In the genomic region with DNA sequence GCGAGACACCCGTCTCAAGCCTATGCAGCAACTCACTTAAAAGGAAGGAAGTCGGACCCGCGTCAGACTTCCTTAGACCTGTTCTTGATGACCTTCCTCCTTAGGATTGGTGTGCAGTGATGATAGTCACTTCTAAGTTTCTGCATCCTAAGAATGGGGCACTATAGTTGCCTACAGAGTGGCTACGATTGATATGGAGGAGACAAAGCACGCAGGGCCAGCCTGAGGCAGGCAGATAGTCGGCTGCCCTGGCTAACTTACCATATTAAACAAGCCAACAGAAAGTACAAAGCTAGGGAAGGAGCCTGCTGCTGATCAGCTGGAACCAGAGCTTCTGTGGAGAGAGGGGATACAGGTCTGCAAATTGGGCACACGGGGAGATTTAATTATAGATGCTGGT, we compare ENCODE assay signal across 38 mouse cellular contexts. TPM values are rescaled to one million over a fixed set of nuclear protein-coding genes. Genes with fewer than 3 reads are reported as not detected.
A peak's percentile ranks its signal among the peaks of the same experiment; 100 is the strongest.
DNase-seq lines count a peak whose midpoint lies in the region; ATAC-seq lines count a peak whose summit lies in the region.
"Had no signal": no experiment of that assay in that cellular context is flagged by ENCODE, and none has a peak within 500 bp of the region (broad histone marks: within the 10 kb centered on the region; RNA-seq: fewer than 3 reads in every experiment).

No protein-coding gene starts in this region.

- no peaks in the 10 kb centered on the region for H3K27me3 ChIP-seq in erythroblast, embryonic 14.5 days (ENCODE audit: control insufficient read depth)
- no peaks in the 10 kb centered on the region for H3K27me3 ChIP-seq in liver, embryonic 13.5 days
- H3K27me3 ChIP-seq: embryonic facial prominence, embryonic 15.5 days; forebrain, embryonic 13.5 days; limb, embryonic 13.5 days; stomach, embryonic 15.5 days had no signal

- peak; percentile 51 for DNase-seq in liver, embryonic 13.5 days
- DNase-seq in cerebellum, adult 11-12 months = no peak
- DNase-seq in right cerebral cortex, adult 18-20 months = no peak
- no peak for DNase-seq in left cerebral cortex, postnatal 36 days (ENCODE audit: low spot score in 2 of 2)
- DNase-seq in kidney, postnatal 10 days = no peak
- DNase-seq: adrenal gland, adult 2 months; B cell, adult 2 months; cerebellum, adult 9-10 months; gastrocnemius, postnatal 14 days; heart, postnatal 4 days; kidney, adult 11 months; kidney, postnatal 36 days; lung, adult 2 months; lung, postnatal 10 days; retina, postnatal 1 day; right cerebral cortex, postnatal 25 days; thymus, postnatal 14 days had no signal

- peak; percentile 39 for ATAC-seq in common myeloid progenitor, adult 5-6 weeks (replicated peaks; ENCODE audit: low read depth, poor library complexity, severe bottlenecking)
- ATAC-seq in liver, embryonic 13.5 days (ENCODE audit: low read depth) = peak; percentile 87
- peak; percentile 30 for ATAC-seq in megakaryocyte, adult 5-6 weeks (ENCODE audit: poor library complexity, severe bottlenecking)
- ATAC-seq: activated CD4-positive, CD25-positive, alpha-beta regulatory T cell, adult 4 months; forebrain, embryonic 13.5 days; inflammation-experienced regulatory T-cells, adult 6 months; midbrain, embryonic 13.5 days had no signal

- no peaks in the 10 kb centered on the region for H3K9me3 ChIP-seq in erythroblast, embryonic 14.5 days (ENCODE audit: control insufficient read depth, low read length)
- no peaks in the 10 kb centered on the region for H3K9me3 ChIP-seq in liver, embryonic 13.5 days (replicated peaks)
- H3K9me3 ChIP-seq: embryonic facial prominence, embryonic 10.5 days; embryonic facial prominence, embryonic 15.5 days; forebrain, embryonic 13.5 days; limb, embryonic 13.5 days; midbrain, embryonic 13.5 days; stomach, embryonic 15.5 days had no signal

- WGBS in liver, embryonic 13.5 days (ENCODE audit: insufficient replicate concordance) = 19% methylated on average over 9 of the region's 9 CpGs

- peak overlapping the region; percentile 50 for H3K27ac ChIP-seq in liver, embryonic 13.5 days
- H3K27ac ChIP-seq: embryonic facial prominence, embryonic 10.5 days; embryonic facial prominence, embryonic 15.5 days; forebrain, embryonic 13.5 days; hindbrain, embryonic 14.5 days; layer of hippocampus, adult 2 months; left cerebral cortex, adult 2 months; limb, embryonic 13.5 days; midbrain, embryonic 13.5 days; stomach, embryonic 15.5 days had no signal

- peak overlapping the region; percentile 35 for H3K4me2 ChIP-seq in liver, embryonic 13.5 days
- H3K4me2 ChIP-seq: embryonic facial prominence, embryonic 15.5 days; forebrain, embryonic 13.5 days; hindbrain, embryonic 14.5 days; limb, embryonic 13.5 days; midbrain, embryonic 13.5 days; stomach, embryonic 15.5 days had no signal

- H3K9ac ChIP-seq in liver, embryonic 13.5 days = peak overlapping the region; percentile 34; the same call in 1 of the 2 replicates
- H3K9ac ChIP-seq: embryonic facial prominence, embryonic 15.5 days; forebrain, embryonic 13.5 days; hindbrain, embryonic 14.5 days; limb, embryonic 13.5 days; midbrain, embryonic 13.5 days; stomach, embryonic 15.5 days had no signal

- peak overlapping the region; percentile 2 for H3K4me3 ChIP-seq in erythroblast, embryonic 14.5 days (replicated peaks)
- no peak overlapping the region for H3K4me3 ChIP-seq in liver, embryonic 13.5 days (replicated peaks)
- H3K4me3 ChIP-seq: embryonic facial prominence, embryonic 10.5 days; embryonic facial prominence, embryonic 15.5 days; forebrain, embryonic 13.5 days; layer of hippocampus, adult 2 months; left cerebral cortex, adult 2 months; limb, embryonic 13.5 days; midbrain, embryonic 13.5 days; stomach, embryonic 15.5 days had no signal

- H3K4me1 ChIP-seq in erythroblast, embryonic 14.5 days (ENCODE audit: control insufficient read depth) = peaks cover 60% of the 10 kb centered on the region
- H3K4me1 ChIP-seq in liver, embryonic 13.5 days (replicated peaks) = peaks cover 62% of the 10 kb centered on the region

- no peaks in the 10 kb centered on the region for H3K36me3 ChIP-seq in erythroblast, embryonic 14.5 days (ENCODE audit: control insufficient read depth)
- no peaks in the 10 kb centered on the region for H3K36me3 ChIP-seq in liver, embryonic 13.5 days
- H3K36me3 ChIP-seq: embryonic facial prominence, embryonic 10.5 days; embryonic facial prominence, embryonic 15.5 days; limb, embryonic 13.5 days; midbrain, embryonic 13.5 days; stomach, embryonic 15.5 days had no signal

- intact Hi-C loops in left cerebral cortex, postnatal 36 days (cut with DNase I) = no loop called here

RNA-seq across cellular contexts. Expression of a gene that starts 36.7 kb away (rescaled TPM):
- total RNA-seq in common myeloid progenitor, adult 5-6 weeks (2017) = 0.09 TPM in 1 of 2 replicates, not detected in the other
- polyA plus RNA-seq in erythroblast, embryonic 14.5 days (2012) = 0.04 TPM in 1 of 2 replicates, not detected in the other
- 1.1 and 1.6 TPM in 2 replicates for polyA plus RNA-seq in liver, embryonic 13.5 days (2015; fragmentation: Nextera tagmentation; extraction: Ambion mirVana)
- total RNA-seq in megakaryocyte, adult 5-6 weeks (2015) = not detected in 2 replicates
- total RNA-seq in megakaryocyte, adult 5-6 weeks (2017) = not detected in 2 replicates
- not detected for total RNA-seq in left cerebral cortex, postnatal 36 days (2021)
- total RNA-seq: adrenal gland, adult 2 months; gastrocnemius, postnatal 14 days; granulocyte monocyte progenitor cell, adult 5-6 weeks; heart, postnatal 4 days; layer of hippocampus, adult 2 months; layer of hippocampus, postnatal 14 days; left cerebral cortex, adult 2 months; left cerebral cortex, postnatal 25 days; monocyte, adult 5-6 weeks had no signal
- polyA plus RNA-seq: adrenal gland, adult 2 months; cortical plate, adult 2 months; forebrain, embryonic 13.5 days; heart, embryonic 16.5 days; hindbrain, embryonic 14.5 days; neural tube, embryonic 14.5 days had no signal

RNA-seq across cellular contexts. Expression of a gene that starts 49.0 kb away (rescaled TPM):
- total RNA-seq in common myeloid progenitor, adult 5-6 weeks (2017) = 0.39 and 2.2 TPM in 2 replicates
- 0.38 and 0.49 TPM in 2 replicates for polyA plus RNA-seq in erythroblast, embryonic 14.5 days (2012)
- 2.5 and 2.6 TPM in 2 replicates for polyA plus RNA-seq in liver, embryonic 13.5 days (2015; fragmentation: Nextera tagmentation; extraction: Ambion mirVana)
- 1.1 TPM in 1 of 2 replicates, not detected in the other for total RNA-seq in megakaryocyte, adult 5-6 weeks (2015)
- total RNA-seq in megakaryocyte, adult 5-6 weeks (2017) = 0.22 and 0.28 TPM in 2 replicates
- 10 to 100 TPM; 19.7 to 30.7 TPM for total RNA-seq in left cerebral cortex, postnatal 36 days (2021)

RNA-seq across cellular contexts. Expression of a gene that starts 51.5 kb away (rescaled TPM):
- not detected in 2 replicates for total RNA-seq in common myeloid progenitor, adult 5-6 weeks (2017)
- polyA plus RNA-seq in erythroblast, embryonic 14.5 days (2012) = 0.04 TPM in 1 of 2 replicates, not detected in the other
- polyA plus RNA-seq in liver, embryonic 13.5 days (2015; fragmentation: Nextera tagmentation; extraction: Ambion mirVana) = 1.6 and 2.2 TPM in 2 replicates
- not detected in 2 replicates for total RNA-seq in megakaryocyte, adult 5-6 weeks (2015)
- total RNA-seq in megakaryocyte, adult 5-6 weeks (2017) = not detected in 2 replicates
- total RNA-seq in left cerebral cortex, postnatal 36 days (2021) = not detected
- total RNA-seq: gastrocnemius, postnatal 14 days; granulocyte monocyte progenitor cell, adult 5-6 weeks; heart, postnatal 4 days; layer of hippocampus, adult 2 months; layer of hippocampus, postnatal 14 days; left cerebral cortex, adult 2 months; left cerebral cortex, postnatal 25 days; monocyte, adult 5-6 weeks had no signal
- polyA plus RNA-seq: activated CD4-positive, CD25-positive, alpha-beta regulatory T cell, adult 4 months; cortical plate, adult 2 months; embryonic facial prominence, embryonic 10.5 days; embryonic facial prominence, embryonic 15.5 days; forebrain, embryonic 13.5 days; hindbrain, embryonic 14.5 days; limb, embryonic 13.5 days; midbrain, embryonic 13.5 days had no signal

Comparison
In these comparisons a context has a peak if more than half of its experiments do, and no peak if none do; other contexts are left out.
1. ATAC-seq: peak in every context shown above with its lines; median percentile 87 in liver, embryonic 13.5 days; 39 in common myeloid progenitor, adult 5-6 weeks; 30 in megakaryocyte, adult 5-6 weeks.